Mouse (Mus musculus) hindbrain, embryonic 10.5 days (tissue): ENCODE results near the gene Dusp19. TPM values are rescaled to one million over a fixed set of nuclear protein-coding genes. Genes with fewer than 3 reads are reported as not detected.

Source experiments
- DNase-seq: peaks from one replicate; pipeline ENCODE4 v3.0.0-alpha.2; 2017; ENCODE audit warnings: low spot score
- H3K27ac ChIP-seq: fragments of 300-500 bp; sonication (generic); 2 replicates; pipeline ENCODE4 v1.5.1; 2016; ENCODE audit warnings: mild to moderate bottlenecking, moderate library complexity
- H3K27me3 ChIP-seq: fragments of 300-500 bp; sonication (generic); 2 replicates; pipeline ENCODE4 v1.6.1; 2016; ENCODE audit warnings: mild to moderate bottlenecking; ENCODE audit not compliant: poor library complexity, insufficient read depth, severe bottlenecking
- H3K36me3 ChIP-seq: fragments of 300-500 bp; sonication (generic); 2 replicates; pipeline ENCODE4 v1.6.1; 2016; ENCODE audit warnings: mild to moderate bottlenecking, moderate library complexity
- H3K4me1 ChIP-seq: fragments of 300-500 bp; sonication (generic); replicated peaks from 2 replicates; pipeline ENCODE4 v1.6.1; 2016; ENCODE audit warnings: mild to moderate bottlenecking
- H3K4me3 ChIP-seq: fragments of 300-500 bp; sonication (generic); 2 replicates; pipeline ENCODE4 v1.5.1; 2016; ENCODE audit warnings: mild to moderate bottlenecking, moderate library complexity
- H3K9me3 ChIP-seq: fragments of 300-500 bp; sonication (generic); 2 replicates; pipeline ENCODE4 v1.6.1; 2016; ENCODE audit warnings: mild to moderate bottlenecking, moderate library complexity
- WGBS: fragments of 180-500 bp; shearing (Covaris S2); methylation state at CpG from one replicate; pipeline ENCODE4 v1.1.7; 2016; 5-methylcytosine and 5-hydroxymethylcytosine counted together
- polyA plus RNA-seq: library from polyadenylated mRNA; unstranded; fragments of >200 nt; fragmentation: Nextera tagmentation; extraction: Ambion mirVana; gene quantifications from 2 replicates; pipeline ENCODE4 v1.2.1, GENCODE M21; 2016

Dusp19 gene
- polyA plus RNA-seq, 1 experiment from 2014 or later, result 14.3 TPM

DNA sequence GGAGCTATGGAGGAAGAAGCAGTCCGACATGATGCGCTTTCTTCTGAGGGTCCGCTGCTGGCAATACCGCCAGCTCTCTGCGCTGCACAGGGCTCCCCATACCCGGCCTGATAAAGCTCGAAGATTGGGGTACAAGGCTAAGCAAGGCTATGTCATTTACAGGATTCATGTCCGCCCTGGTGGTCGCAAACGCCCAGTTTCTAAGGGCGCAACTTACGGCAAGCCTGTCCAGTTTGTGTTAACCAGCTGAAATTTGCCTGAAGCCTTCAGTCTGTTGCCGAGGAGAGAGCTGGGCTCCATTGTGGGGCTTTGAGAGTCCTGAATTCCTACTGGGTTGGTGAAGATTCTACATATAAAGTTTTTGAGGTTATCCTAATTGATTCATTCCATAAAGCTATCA, 14.1 kb upstream of the Dusp19 start:
- no peak overlapping the region for H3K27ac ChIP-seq
- H3K9me3 ChIP-seq, result no peaks in the 10 kb centered on the region
- no peak overlapping the region for H3K4me3 ChIP-seq
- H3K36me3 ChIP-seq, result no peaks in the 10 kb centered on the region
- no peaks in the 10 kb centered on the region for H3K27me3 ChIP-seq
- no peaks in the 10 kb centered on the region for H3K4me1 ChIP-seq
- DNase-seq, result no peak
- 94% methylated on average over 13 of the region's 13 CpGs for WGBS

DNA sequence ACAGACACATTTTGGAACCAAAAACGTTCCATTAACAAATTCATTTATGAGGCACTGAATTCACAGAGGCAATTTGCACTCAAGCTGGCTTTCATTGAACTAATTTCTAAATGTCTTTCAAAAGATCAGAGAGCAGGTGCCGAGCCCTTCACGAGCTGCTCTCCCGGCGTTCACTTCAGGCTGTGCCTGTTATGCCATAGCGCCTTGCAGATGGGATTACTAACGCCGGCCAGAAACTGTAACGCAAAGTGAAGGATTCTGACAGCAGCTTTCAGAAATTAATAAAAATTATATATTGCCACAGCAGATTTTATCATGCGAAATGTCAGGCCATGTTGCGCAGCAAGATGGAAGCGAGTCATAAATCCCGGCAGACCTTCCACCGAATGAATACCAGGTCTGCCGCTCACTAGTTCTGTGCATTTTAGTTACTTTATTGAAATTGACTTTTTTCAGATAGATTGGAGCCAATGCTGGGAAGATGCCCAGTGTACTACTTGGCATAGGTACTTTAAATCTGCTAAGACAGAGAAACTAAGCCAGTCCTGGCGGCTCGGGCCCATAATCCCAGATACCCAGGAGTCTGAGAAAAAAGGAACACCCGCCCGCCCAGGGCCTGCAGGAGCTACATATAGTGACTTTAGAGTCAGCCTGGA, 12.9 kb upstream of the Dusp19 start:
- no peaks in the 10 kb centered on the region for H3K9me3 ChIP-seq
- no peak for DNase-seq
- no peak overlapping the region for H3K4me3 ChIP-seq
- no peak overlapping the region for H3K27ac ChIP-seq
- no peaks in the 10 kb centered on the region for H3K4me1 ChIP-seq
- WGBS, result 93% methylated on average over 19 of the region's 19 CpGs
- no peaks in the 10 kb centered on the region for H3K36me3 ChIP-seq
- no peaks in the 10 kb centered on the region for H3K27me3 ChIP-seq

DNA sequence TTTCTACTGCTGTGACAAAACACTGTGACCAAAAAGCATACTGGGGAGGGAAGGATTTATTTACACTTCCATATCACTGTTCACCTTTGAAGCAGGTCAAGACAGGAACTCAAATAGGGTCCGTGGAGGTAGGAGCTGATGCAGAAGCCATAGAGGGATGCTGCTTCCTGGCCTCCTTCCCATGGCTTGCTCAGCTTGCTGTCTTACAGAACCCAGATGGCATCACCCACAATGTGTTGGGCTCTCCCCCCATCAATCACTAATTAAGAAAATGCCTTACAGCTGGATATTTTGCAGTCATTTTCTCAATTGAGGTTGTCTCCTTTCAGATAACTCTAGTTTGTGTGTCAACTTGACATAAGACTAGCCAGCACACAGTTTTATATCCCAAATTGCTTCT, 4.6 kb upstream of the Dusp19 start:
- DNase-seq, result no peak
- WGBS, result 79% methylated on average over 1 of the region's 1 CpGs

DNA sequence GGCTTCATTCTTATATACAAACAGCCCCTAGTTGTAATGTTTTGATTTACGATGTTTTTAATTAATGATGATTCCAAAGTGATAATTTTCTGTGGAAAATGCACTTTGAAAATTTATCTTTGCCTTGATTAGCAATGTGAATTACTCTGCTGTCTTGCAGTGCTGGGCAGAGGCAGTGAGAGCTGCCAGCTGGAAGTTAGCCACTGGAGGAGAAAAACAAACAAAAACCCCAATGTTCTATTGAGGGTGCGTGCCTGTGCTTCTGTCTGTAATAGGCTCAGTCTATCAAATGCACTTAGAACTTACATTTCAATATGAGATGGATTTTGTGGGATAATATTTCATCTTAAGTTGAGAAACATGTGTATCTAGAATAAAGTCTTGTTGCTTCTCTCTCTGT, 4.0 kb upstream of the Dusp19 start:
- Histone ChIP-seq H3K4me3 (no peak overlapping the region), H3K9me3 (no peaks in the 10 kb centered on the region), H3K4me1 (peaks cover 10% of the 10 kb centered on the region), H3K27me3 (no peaks in the 10 kb centered on the region), H3K36me3 (no peaks in the 10 kb centered on the region), H3K27ac (no peak overlapping the region)
- WGBS, result 77% methylated on average over 2 of the region's 2 CpGs
- no peak for DNase-seq

More for the DNA sequence above, 4.6 kb upstream of the Dusp19 start:
- no peak overlapping the region for H3K4me3 ChIP-seq
- no peaks in the 10 kb centered on the region for H3K27me3 ChIP-seq
- peaks cover 5% of the 10 kb centered on the region; the same call in 1 of the 2 replicates for H3K4me1 ChIP-seq
- H3K9me3 ChIP-seq, result no peaks in the 10 kb centered on the region
- H3K27ac ChIP-seq, result no peak overlapping the region
- H3K36me3 ChIP-seq, result no peaks in the 10 kb centered on the region

DNA sequence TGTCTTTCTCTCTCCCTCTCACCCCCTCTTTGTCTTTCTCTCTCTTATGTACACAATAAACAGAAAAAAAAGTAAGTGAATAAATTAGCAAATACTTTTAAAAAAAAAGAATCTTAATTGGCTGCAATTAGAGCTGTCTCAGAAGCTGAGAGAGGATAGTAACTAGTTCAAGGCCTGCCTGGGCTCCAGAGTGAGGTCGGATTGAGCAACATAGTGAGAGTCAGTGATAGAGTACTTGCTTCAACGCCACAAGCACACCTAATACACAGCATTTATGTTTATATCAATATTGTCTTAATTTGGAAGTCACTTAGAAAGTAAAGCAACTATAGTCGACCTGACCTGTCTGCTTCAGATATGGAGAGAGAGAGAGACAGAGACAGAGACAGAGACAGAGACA, 2.1 kb downstream of the Dusp19 start:
- DNase-seq, result no peak
- WGBS, result 89% methylated on average over 3 of the region's 3 CpGs
- Histone ChIP-seq H3K36me3 (no peaks in the 10 kb centered on the region), H3K27me3 (no peaks in the 10 kb centered on the region), H3K4me3 (no peak overlapping the region), H3K9me3 (no peaks in the 10 kb centered on the region), H3K27ac (no peak overlapping the region), H3K4me1 (peaks cover 16% of the 10 kb centered on the region)

- H3K27me3 ChIP-seq, result no peaks in the 10 kb centered on the region
- DNase-seq, result no peak
- no peak overlapping the region for H3K4me3 ChIP-seq
- peaks cover 13% of the 10 kb centered on the region for H3K4me1 ChIP-seq
- H3K9me3 ChIP-seq, result 0 out of 2 replicates have a peak, but pooled peaks cover 4% of the 10 kb centered on the region
- peaks cover 18% of the 10 kb centered on the region for H3K36me3 ChIP-seq
- 96% methylated on average over 3 of the region's 3 CpGs for WGBS
- H3K27ac ChIP-seq, result no peak overlapping the region
These were observed 5.1 kb downstream of the Dusp19 start for GRCm38 (mm10) chr2:80621921-80622320.

- no peaks in the 10 kb centered on the region for H3K4me1 ChIP-seq
- no peak overlapping the region for H3K4me3 ChIP-seq
- 94% methylated on average over 4 of the region's 4 CpGs for WGBS
- H3K27me3 ChIP-seq, result no peaks in the 10 kb centered on the region
- H3K9me3 ChIP-seq, result 0 out of 2 replicates have a peak, but pooled peaks cover 4% of the 10 kb centered on the region
- peaks cover 25% of the 10 kb centered on the region for H3K36me3 ChIP-seq
- no peak overlapping the region for H3K27ac ChIP-seq
- no peak for DNase-seq
These were observed 7.7 kb downstream of the Dusp19 start for GRCm38 (mm10) chr2:80624523-80624922.

DNA sequence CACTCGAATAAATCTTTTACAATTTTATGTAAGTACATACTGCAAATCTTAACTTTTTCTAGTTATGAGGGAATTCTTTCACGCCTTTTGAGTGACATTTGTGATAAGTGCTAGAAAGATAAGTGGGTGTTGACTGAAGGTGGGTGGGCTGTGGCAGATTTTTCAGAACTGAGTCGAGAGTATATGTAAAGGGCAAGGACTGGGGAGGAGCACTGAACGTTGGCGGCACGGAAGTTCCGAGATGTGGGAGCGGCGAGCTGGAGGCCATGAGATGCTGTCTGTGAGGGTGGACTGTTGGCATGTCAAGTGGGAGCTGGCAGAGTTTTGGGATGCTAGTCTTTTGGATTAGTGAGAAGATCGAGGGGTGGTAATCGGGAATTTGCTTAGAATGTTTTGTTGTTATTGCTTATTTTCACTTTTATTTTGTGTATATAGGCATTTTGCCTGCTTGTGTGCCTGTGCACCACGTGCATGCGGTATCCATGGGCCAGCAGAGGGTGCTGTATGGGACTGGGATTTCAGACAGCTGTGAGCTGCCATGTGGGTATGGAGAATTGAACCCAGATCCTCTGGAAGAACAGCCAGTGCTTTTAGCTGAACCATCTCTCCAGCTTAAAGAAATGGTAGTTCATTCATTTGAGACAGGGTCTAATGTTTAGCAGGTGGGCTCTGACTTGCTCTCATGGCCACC, 15.6 kb downstream of the Dusp19 start:
- peaks cover 1% of the 10 kb centered on the region; the same call in 1 of the 2 replicates for H3K36me3 ChIP-seq
- no peaks in the 10 kb centered on the region for H3K9me3 ChIP-seq
- H3K4me3 ChIP-seq, result no peak overlapping the region
- no peaks in the 10 kb centered on the region for H3K4me1 ChIP-seq
- 90% methylated on average over 13 of the region's 13 CpGs for WGBS
- H3K27ac ChIP-seq, result no peak overlapping the region
- no peaks in the 10 kb centered on the region for H3K27me3 ChIP-seq
- DNase-seq, result no peak

- Histone ChIP-seq H3K4me1 (peaks cover 8% of the 10 kb centered on the region), H3K27ac (peak overlapping the region; percentile 91), H3K27me3 (no peaks in the 10 kb centered on the region), H3K36me3 (peaks cover 22% of the 10 kb centered on the region), H3K9me3 (no peaks in the 10 kb centered on the region), H3K4me3 (peak overlapping the region; percentile 92)
- WGBS, result under 1% methylated on average over 45 of the region's 45 CpGs
- DNase-seq, result peak; percentile 90
These were observed 21.8 kb downstream of the Dusp19 start for GRCm38 (mm10) chr2:80638364-80639241.

DNA sequence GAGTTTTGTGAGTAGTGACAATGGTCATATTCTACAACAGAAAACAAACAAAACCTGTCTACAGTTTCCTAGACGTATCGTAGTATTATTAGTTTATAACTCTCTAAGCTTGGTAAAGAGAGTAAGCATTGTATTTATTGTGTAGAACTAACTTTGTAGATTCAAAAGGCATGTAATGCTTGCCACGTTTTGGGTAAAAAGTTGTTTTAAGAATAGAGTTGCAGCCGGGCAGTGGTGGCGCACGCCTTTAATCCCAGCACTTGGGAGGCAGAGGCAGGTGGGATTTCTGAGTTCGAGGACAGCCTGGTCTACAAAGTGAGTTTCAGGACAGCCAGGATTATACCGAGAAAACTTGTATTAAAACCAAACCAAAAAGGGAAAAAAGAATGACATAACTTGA, 22.6 kb downstream of the Dusp19 start:
- DNase-seq, result no peak
- no peaks in the 10 kb centered on the region for H3K9me3 ChIP-seq
- H3K4me1 ChIP-seq, result peaks cover 8% of the 10 kb centered on the region
- H3K27me3 ChIP-seq, result no peaks in the 10 kb centered on the region
- peaks cover 30% of the 10 kb centered on the region for H3K36me3 ChIP-seq
- H3K4me3 ChIP-seq, result peak overlapping the region; percentile 92
- 19% methylated on average over 8 of the region's 8 CpGs for WGBS
- H3K27ac ChIP-seq, result peak overlapping the region; percentile 91

DNA sequence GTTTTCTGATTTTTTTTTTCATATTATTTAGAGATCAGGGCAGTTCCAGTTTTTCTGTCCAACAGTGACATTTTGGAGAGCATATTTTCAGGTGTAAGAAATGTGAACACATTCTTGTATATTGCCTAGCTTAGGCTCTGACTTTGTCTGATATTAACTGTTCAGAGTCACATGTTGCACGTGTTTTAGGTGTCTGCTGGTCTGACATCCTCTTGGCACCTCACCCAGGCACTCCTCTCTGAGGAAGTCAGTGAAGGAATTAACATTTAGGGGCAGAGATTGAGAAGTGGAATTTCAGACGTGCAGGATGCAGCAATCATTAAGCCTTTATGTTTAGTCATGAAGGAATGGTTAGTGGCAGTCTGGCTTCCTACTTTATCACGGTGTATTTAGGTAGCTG, 23.0 kb downstream of the Dusp19 start:
- Histone ChIP-seq H3K27ac (no peak overlapping the region), H3K9me3 (no peaks in the 10 kb centered on the region), H3K36me3 (peaks cover 34% of the 10 kb centered on the region), H3K27me3 (no peaks in the 10 kb centered on the region), H3K4me1 (peaks cover 8% of the 10 kb centered on the region), H3K4me3 (peak overlapping the region; percentile 92)
- WGBS, result 79% methylated on average over 3 of the region's 3 CpGs
- DNase-seq, result no peak

- peaks cover 56% of the 10 kb centered on the region for H3K36me3 ChIP-seq
- H3K4me1 ChIP-seq, result no peaks in the 10 kb centered on the region
- no peaks in the 10 kb centered on the region for H3K9me3 ChIP-seq
- no peaks in the 10 kb centered on the region for H3K27me3 ChIP-seq
- H3K27ac ChIP-seq, result no peak overlapping the region
- H3K4me3 ChIP-seq, result no peak overlapping the region
- no peak for DNase-seq
These were observed 44.6 kb downstream of the Dusp19 start for GRCm38 (mm10) chr2:80661414-80661813.

GRCm38 (mm10) chr2:80662682-80663081, 45.8 kb downstream of the Dusp19 start:
- Histone ChIP-seq H3K4me3 (no peak overlapping the region), H3K4me1 (no peaks in the 10 kb centered on the region), H3K36me3 (peaks cover 47% of the 10 kb centered on the region), H3K9me3 (no peaks in the 10 kb centered on the region), H3K27ac (no peak overlapping the region), H3K27me3 (no peaks in the 10 kb centered on the region)
- 99% methylated on average over 2 of the region's 2 CpGs for WGBS
- no peak for DNase-seq
